Mouse (Mus musculus): ENCODE measurements around the gene Gen1.

Gen1 gene

GRCm38 (mm10) chr12:11265382-11266281 lies at the start of gene Gen1, which contains the start of gene Smc6:
Gen1 (minus strand) TSS chr12:11265801.
Smc6 (plus strand) TSS chr12:11265886.
- peak; percentile 80 for DNase-seq (ENCODE audit: low spot score)

- DNase-seq (ENCODE audit: low spot score) = no peak
Measured at GRCm38 (mm10) chr12:11313840-11314239, 48.2 kb upstream of the Gen1 start.

DNA sequence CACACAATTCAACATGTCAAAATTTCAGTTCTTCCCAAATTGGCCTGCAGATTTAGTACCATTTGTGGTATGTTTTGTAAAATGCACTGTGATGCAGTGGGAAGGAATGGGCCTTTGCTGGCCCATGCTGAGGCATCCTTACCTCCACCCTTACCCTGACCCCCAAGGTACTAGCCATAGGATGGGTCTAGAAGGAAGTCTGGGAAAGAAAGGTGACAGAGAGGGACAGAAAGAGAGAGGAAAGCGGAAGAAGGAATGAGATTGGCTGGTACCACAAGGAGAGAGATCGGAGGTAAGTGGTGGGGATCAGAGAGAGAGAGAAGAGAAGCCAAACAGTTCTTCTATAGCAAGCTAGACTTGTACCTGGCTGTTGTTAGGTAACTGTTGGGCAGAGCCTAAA lies 45.5 kb upstream of the Gen1 start:
- DNase-seq (ENCODE audit: low spot score) = no peak

DNA sequence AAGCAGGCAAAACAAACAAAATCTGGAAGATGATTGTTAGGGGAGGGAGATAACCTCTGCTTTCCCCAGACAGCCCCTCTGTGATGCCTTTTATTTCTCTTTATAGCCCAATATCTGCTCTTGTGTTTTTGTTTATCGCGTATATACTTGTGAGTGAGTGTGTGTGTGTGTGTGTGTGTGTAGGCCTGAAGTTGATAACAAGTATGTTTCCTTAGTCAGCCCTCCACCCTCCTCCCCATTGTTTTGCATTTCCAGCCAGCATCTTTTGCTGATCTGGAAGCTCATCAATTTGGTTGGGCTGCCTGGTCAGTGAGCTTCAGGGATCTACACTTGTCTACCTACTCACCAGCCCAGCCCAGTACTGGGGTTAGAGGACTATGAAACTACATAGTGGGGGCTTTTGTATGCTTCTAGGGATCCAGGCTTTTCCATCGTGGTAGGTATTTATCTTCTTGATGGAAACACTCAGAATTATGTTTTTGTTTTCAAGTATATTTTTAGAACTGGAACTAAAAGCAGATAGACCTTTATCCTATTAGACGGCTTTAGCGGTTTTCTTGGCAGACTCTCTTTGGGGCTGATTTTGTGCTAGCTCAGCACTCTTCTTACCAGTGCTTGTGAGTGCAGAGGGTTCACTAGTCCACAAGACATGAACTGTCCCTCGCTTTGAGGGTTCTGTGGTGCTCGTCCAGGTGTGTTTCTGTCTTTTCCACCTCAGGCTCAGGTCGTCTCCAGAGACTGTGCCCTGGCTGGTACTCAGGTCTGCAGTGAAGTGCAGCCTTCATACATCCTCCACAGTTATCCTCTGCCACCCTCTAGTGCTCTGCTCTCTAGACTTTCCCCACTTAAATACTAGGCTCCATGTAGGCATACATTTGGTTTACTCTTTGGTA lies 41.4 kb upstream of the Gen1 start:
- DNase-seq (ENCODE audit: low spot score) = no peak

DNA sequence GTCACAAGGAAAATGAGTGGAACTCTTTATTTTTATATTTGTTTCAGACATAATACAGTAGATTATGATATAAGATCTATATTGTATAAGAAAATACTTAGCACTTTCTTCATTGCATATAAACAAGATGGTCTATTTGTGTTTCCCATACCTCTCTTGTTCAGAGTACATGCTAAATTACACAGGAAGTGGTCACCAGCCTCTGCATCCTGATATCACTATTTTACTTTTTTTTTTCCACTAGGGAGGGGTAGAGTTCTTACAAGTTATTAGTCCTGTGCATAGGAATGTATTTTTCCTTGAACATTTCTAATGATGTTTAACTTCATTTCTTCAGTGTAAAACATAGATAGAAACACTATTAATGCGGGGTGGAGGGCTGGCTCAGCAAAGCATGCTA lies 35.3 kb upstream of the Gen1 start:
- no peak for DNase-seq (ENCODE audit: low spot score)

- no peak for DNase-seq (ENCODE audit: low spot score)
Measured at GRCm38 (mm10) chr12:11286382-11286781, 20.8 kb upstream of the Gen1 start.

DNA sequence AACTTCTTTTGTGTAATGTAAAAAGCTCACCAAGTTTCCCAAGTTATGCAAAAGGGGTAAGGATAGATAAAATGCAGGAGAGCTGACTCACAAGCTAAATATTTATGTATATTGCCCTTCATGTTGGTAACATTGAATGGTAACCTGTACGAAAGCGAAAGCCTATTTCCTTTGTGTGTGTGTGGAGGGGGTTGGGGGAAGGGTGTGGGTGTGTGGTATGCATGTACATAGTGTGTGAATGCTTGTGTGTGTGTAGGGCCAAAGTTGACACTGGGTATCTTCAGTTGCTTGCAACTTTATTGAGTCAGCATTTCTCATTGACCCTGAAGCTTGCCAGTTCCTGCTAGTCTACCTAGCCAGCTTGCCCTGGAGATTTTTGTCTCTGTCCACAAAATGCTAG lies 16.0 kb upstream of the Gen1 start:
- DNase-seq (ENCODE audit: low spot score) = no peak

- no peak for DNase-seq (ENCODE audit: low spot score)
Measured at GRCm38 (mm10) chr12:11279886-11280285, 14.3 kb upstream of the Gen1 start.

DNA sequence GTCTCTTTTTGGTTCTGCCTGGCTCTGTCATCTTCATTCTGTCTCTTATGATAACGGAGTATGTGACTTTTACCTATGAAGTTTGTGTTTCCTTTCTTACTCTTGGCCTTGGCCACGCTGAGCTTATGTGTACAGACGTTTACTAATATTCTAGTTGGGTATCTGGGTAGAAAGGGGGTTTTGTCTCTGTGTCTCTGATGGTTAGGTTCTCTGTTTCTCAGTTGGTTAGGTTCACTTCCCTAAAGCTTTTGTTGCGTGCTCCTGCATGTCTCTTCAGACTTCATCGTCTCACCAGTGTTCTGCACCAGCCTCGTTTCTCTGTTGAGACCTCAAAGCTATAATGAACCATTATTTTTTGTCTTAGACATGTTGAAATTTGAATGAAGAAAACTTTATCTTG lies 11.6 kb upstream of the Gen1 start:
- no peak for DNase-seq (ENCODE audit: low spot score)

DNA sequence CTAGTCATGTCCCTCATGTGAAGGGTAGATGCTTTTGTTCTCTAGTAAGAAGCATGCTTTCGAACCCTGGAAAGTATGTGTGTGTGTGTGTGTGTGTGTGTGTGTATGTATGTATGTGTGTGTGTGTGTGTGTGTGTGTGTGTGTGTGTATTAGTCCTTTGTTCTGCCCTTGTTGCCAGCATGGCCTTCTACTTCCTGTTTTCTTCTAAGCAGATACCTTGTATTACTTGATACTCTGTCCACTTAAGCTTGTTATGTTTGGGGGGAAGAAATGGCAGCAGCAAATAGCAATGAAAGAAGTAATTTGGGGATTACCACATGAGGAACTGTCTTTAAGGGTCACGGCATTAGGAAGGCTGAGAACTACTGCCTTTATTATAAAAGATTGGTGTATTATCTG lies 11.0 kb upstream of the Gen1 start:
- DNase-seq (ENCODE audit: low spot score) = no peak

DNA sequence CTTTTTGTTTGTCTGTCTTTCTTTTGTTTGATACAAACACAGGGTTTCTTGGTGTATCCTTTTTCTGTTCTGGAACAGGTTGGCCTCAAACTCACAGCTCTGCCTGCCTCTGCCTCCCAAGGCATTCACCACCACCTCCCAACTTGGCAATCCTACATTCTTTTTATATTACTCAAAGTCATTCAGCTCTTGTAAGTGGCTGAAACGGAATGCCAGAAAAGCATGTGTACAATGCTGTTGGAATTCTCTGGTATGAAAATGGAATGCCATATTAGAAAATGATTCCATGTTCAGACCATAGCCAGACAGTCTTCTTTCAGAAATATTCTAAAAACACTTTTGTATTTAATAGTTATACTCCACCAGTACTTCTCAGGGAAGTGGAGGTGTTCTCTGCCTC lies 7.6 kb upstream of the Gen1 start:
- no peak for DNase-seq (ENCODE audit: low spot score)

DNA sequence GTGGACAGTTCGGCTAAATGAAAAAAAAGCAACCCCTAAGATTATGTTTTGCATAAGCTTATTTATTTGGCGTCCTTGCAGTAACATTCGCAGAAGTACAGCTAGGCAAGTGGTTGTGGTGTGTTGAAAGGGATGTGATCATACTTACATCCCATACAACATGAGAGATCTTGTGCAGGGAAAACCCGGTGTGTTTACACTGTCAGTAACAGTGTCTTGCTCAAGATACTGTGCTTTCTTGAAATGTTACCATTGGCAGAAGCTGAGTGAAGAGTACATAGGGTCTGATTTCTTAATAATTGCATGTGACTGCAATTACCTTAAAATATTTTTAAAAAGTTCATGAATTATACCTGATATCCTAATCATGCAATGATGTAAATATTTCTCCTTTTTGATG lies 7.0 kb upstream of the Gen1 start:
- DNase-seq (ENCODE audit: low spot score) = no peak

DNA sequence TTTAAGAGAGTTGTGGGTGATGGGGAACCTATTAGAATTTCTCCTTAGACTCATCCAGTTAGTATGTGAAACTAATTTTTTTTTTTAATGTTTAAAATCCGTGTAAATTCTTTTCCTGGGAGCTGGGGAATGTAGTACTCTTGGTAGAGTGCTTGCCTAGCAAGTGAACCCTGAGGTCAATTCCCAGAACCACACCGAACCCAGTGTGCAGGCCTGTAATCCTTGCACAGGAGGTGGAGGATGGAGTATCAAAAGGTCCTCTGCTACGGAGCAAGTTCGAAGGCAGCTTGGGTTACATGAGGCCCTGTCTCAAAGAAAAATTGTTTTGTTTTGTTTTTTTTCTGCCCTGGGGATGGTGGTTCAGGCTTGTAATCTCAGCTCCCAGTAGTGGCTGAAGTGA lies 1.4 kb upstream of the Gen1 start:
- DNase-seq (ENCODE audit: low spot score) = no peak

DNA sequence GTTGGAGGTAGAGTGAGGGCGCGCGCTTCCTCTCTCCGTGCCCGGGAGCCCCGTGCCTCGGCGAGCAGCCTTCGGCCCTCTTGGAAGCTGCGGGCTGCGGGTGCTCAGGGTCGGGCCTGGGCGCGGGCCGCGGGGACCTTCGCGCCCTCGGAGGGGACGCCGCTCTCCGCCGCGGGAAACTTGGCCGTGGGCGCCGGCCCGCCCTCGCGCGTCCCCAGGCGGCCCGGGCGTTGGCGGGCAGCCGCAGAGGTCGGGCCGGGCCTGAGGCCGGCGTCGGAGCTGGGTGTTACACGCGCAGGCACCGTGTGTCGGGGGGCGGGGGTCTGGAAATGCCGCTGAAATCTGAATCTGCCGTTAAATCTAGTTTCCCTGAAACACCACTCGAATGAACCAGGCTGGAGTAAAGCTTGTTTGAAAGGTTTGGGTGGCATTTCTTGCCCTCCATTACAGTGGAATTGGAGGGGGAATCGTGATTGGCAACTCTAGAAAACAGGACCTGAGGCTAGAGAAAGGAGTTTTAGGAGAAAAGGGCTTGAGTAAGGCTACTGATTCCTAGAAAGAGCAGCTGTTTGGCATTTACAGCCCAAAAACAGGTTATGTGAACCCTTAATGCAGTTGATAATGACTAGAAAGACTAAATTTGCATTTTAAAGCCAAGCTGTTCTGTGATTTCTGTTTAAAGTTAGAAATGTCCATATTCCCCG lies 833 bp upstream of the Gen1 start:
- DNase-seq (ENCODE audit: low spot score) = no peak

DNA sequence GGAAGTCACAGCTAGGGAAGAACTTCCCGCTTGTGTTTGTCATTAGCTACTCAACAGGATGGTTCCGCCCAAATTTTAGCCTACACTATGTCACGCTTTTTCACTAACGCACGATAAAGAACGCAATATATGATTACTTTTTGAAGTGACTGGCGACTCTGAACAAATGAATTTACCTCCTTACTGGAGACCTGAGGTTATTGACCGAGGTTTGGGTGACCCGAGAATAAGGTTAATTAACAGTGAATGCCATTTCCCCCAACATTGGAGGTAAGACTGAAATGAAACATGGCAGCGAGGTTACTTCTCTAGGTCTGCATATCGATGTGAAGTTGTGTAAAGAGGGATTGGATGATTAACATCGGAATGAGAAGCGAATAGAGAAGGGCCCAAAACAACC lies 706 bp downstream of the Gen1 start:
- no peak for DNase-seq (ENCODE audit: low spot score)

GRCm38 (mm10) chr12:11250322-11250721 lies 15.3 kb downstream of the Gen1 start:
- DNase-seq (ENCODE audit: low spot score) = no peak

DNA sequence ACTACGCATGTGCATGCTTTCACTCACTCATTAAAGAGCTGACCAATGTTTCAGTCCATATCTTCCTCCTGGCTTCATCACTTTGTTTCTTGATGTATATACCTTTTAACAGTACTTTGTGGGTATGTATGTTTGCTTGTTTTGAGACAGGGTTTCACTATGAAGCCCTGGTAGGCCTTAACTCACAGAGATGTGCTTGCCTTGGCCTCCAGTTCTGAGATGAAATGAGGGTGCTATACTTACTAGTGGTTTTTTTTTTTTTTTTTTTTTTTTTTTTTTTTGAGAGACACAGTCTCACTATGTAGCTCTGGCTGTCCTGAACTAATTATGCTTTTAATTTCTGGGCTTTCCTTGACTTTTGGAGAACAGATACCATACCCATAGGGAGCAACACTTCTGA lies 18.1 kb downstream of the Gen1 start:
- DNase-seq (ENCODE audit: low spot score) = no peak

GRCm38 (mm10) chr12:11235996-11236395 lies 29.6 kb downstream of the Gen1 start:
- no peak for DNase-seq (ENCODE audit: low spot score)

- no peak for DNase-seq (ENCODE audit: low spot score)
Measured at GRCm38 (mm10) chr12:11230267-11230666, 35.3 kb downstream of the Gen1 start.

GRCm38 (mm10) chr12:11226529-11227268 lies 38.9 kb downstream of the Gen1 start:
- no peak for DNase-seq (ENCODE audit: low spot score)

DNA sequence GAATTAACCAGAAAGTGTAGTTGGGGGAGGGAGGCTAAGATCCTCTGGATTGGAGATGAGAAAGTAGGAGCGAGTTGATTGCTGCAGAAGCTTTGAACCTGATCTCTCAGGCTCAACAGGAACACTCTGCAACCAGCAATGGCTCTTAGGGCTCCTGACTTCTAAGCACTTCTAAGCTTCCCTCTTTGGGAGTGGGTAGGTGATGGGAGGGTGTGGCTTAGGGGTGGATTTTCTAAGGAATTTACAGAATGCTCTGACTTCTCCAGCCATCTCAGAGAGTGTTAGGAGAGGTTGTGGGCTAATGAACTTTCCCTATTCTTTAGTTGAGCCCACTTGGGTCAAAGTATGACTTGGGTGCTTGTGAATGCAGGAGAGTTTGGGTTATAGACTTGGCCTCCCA lies 39.5 kb downstream of the Gen1 start:
- no peak for DNase-seq (ENCODE audit: low spot score)

GRCm38 (mm10) chr12:11224722-11225121 lies 40.9 kb downstream of the Gen1 start:
- DNase-seq (ENCODE audit: low spot score) = no peak
